Mouse (Mus musculus): ENCODE results near the gene Fntb. TPM values are rescaled to one million over a fixed set of nuclear protein-coding genes. Genes with fewer than 3 reads are reported as not detected.

Gene Fntb
- 19.6 TPM for polyA plus RNA-seq (2015; fragmentation: Illumina TruSeq; extraction: RNeasy Lipid Tissue Mini Kit (QIAGEN cat#74804); ENCODE audit: low read depth, low replicate concordance)

DNA sequence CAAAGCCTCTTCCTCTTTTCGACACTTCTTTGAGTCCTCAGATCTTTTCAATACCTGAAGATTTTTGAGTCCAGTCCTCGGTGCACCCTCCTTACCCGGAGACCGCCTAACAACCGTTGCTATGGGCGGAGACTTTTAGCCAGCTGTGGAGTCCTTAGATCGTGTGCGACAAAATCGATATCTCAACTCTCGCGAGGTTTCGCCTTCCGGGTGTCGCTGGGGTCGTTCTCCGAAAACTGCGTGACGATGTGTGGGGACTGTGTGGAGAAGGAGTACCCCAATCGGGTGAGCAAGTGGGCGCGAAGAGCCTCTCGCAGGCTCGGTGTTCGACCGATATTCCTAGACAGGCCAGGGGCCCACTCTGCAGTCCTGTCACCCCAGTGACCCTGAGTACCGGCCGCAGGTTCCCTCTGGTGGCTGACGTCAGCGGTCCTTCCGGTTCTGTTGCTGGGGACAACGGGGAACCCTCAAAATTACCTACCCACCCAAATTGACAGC, at the start of gene Fntb, which contains the start of gene Churc1:
TSS of gene Fntb (plus strand) at position 236 of the 498 bp plus-strand sequence.
TSS of gene Churc1 (plus strand) at position 185 of the 498 bp plus-strand sequence.

DNA sequence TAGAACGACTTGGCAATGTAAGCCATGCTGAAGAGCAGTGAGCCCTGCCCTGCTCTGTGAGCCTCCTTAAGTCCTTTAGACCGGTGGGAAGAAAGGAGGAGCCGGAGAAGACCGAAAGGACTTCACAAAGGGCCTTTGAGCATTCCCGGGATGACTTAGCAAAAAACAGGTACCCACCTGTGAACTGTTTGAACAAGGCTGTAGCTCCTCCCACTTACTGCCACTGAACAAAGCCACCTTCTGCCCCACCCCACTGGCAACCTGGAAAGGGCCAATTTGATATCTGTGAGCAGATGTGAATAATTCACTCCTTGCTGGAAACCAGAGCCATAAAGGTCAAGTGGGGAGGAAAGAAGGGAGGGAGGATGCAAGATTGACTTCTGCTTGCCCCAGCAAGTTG, 30.0 kb downstream of the Fntb start, which contains the start of gene Gpx2:
TSS of gene Gpx2 (minus strand) at position 205 of the 400 bp plus-strand sequence.

GRCm38 (mm10) chr12:76822651-76823041, 57.3 kb downstream of the Fntb start, which contains the start of gene Rab15:
Gene Rab15 (minus strand): TSS chr12:76822908.

DNA sequence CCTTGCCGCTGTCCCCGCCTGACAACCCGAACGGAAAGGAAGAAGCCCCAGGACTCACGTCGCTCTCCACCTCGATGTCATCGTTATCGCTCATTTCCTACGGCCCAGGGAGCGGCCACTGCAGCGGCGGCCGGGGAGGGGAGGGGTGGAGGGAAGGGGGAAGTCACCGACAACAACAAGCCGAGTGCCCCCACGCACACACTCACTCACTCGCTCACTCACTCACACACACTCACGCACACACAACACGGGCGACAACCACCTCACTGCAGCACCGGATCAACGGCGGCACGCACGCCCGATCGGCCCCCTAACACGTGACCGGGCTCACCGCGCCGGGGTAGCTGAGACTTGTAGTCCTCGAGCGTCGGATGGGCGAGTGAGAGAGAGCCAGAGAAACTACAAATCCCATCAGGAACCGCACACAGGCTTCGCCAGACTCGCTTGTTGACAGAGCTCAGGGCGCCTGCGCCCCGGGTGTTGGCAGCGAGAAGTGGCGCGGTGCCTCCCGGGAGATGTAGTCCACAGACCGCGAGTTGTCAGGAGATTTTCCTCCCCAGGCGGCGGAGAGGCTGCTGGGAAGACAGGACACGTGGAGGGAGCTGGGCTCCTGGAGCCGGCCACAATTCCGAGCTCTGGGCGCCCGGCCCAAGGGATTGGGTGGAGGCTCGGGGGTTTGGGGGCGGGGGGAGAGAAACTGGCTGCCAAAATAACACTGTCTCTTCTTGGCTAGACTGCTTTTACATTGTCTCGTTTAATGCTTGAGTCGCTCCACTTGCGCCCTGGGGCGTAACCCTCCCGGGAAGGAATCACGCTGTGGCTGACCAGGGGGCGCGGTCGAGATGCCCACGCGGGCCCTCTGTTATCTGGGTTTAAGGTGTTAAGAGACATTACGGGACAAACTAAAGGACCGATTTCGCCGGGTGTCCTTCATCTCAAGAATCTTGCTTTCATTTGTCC, 196.8 kb downstream of the Fntb start, which contains the start of gene Max:
TSS of gene Max (minus strand) at position 270 of the 960 bp plus-strand sequence.

Other genes starting within 250 kb of the Fntb start
- gene Plekhg3, start 234.7 kb upstream of the Fntb start, polyA plus RNA-seq (2015; fragmentation: Illumina TruSeq; extraction: RNeasy Lipid Tissue Mini Kit (QIAGEN cat#74804); ENCODE audit: low read depth, low replicate concordance) = 14.6 TPM
- gene Sptb, start 55.0 kb upstream of the Fntb start, polyA plus RNA-seq (2015; fragmentation: Illumina TruSeq; extraction: RNeasy Lipid Tissue Mini Kit (QIAGEN cat#74804); ENCODE audit: low read depth, low replicate concordance) = 40.2 TPM
- 133 TPM for gene Churc1, start 51 bp upstream of the Fntb start, polyA plus RNA-seq (2015; fragmentation: Illumina TruSeq; extraction: RNeasy Lipid Tissue Mini Kit (QIAGEN cat#74804); ENCODE audit: low read depth, low replicate concordance)
- not detected for gene Gpx2, start 30.0 kb downstream of the Fntb start, polyA plus RNA-seq (2015; fragmentation: Illumina TruSeq; extraction: RNeasy Lipid Tissue Mini Kit (QIAGEN cat#74804); ENCODE audit: low read depth, low replicate concordance)
- gene Rab15, start 57.3 kb downstream of the Fntb start, polyA plus RNA-seq (2015; fragmentation: Illumina TruSeq; extraction: RNeasy Lipid Tissue Mini Kit (QIAGEN cat#74804); ENCODE audit: low read depth, low replicate concordance) = 195 TPM
- gene Max, start 196.6 kb downstream of the Fntb start, polyA plus RNA-seq (2015; fragmentation: Illumina TruSeq; extraction: RNeasy Lipid Tissue Mini Kit (QIAGEN cat#74804); ENCODE audit: low read depth, low replicate concordance) = 67.4 TPM

Data from brain, adult 10 weeks (tissue).